Mouse (Mus musculus): ENCODE results near the gene Gm42688. TPM values are rescaled to one million over a fixed set of nuclear protein-coding genes. Genes with fewer than 3 reads are reported as not detected.

The Gm42688 gene
- total RNA-seq (2017), result 2.5 to 5.5 TPM (median 2.6 TPM) in 3 replicates

DNA sequence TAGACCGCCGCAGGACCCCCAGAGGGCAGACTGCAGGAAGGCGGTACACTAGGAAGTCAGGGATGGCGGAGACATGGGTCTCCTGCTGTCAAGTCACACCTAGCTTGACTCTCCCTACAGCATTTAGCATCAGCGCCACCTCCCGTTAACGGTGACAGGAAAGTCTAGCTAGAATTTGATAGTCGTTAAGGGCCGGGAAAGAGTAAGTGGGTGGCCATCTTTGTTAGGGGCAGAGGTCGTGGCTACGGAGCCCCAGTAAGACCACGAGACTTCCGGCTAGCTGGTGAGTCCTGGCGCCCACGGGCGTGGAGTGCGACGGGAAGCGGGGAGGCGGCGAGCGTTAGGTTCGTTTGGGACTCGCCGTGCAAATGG lies at the start of gene Gm42688, which contains the start of gene Ccdc142:
Gene Gm42688 (plus strand): TSS at position 302 of the 372 bp plus-strand sequence.
Gene Ccdc142 (plus strand): TSS at position 286 of the 372 bp plus-strand sequence.
- peak; percentile 95 for ATAC-seq (replicated peaks; ENCODE audit: insufficient number of reproducible peaks, low FRiP score, low TSS enrichment, poor library complexity, severe bottlenecking)

DNA sequence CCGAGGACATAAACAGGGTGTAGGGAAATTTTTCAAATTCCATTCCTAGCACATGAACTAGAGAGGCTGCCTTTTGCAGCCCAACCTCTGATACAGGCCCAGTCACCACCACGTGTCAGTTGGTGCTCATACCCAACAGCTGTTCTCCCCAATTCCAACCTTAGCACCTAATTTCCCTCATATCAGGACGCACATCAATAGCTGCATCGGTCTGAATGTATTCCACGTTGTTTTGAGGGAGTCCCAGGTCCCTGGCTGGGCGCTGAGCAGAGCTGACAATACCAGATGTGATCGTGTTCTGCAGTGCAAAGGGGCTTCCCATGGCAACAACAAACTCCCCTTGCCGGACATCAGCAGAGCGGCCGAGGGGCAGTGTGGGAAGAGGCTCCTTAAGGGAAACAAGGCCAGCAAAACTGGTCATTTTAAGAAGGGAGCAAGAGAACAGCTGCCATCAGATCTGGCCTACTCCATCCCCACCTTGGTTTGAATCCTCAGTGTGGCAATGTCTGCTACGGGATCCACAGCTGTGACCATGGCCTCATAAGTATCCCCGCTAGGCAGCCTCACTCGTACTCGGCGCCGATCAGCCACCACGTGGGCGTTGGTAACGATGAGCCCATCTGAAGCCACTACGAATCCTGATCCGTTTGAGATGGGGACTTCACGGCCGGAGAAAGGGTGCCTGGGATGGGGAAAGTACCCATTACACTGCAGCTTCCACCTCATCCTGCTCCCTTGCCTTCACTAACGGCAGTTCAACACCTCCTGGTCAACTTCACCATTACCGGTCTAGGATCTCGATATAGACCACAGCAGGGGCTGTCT lies 48.1 kb upstream of the Gm42688 start:
- ATAC-seq (replicated peaks; ENCODE audit: insufficient number of reproducible peaks, low FRiP score, low TSS enrichment, poor library complexity, severe bottlenecking), result peak; percentile 15

DNA sequence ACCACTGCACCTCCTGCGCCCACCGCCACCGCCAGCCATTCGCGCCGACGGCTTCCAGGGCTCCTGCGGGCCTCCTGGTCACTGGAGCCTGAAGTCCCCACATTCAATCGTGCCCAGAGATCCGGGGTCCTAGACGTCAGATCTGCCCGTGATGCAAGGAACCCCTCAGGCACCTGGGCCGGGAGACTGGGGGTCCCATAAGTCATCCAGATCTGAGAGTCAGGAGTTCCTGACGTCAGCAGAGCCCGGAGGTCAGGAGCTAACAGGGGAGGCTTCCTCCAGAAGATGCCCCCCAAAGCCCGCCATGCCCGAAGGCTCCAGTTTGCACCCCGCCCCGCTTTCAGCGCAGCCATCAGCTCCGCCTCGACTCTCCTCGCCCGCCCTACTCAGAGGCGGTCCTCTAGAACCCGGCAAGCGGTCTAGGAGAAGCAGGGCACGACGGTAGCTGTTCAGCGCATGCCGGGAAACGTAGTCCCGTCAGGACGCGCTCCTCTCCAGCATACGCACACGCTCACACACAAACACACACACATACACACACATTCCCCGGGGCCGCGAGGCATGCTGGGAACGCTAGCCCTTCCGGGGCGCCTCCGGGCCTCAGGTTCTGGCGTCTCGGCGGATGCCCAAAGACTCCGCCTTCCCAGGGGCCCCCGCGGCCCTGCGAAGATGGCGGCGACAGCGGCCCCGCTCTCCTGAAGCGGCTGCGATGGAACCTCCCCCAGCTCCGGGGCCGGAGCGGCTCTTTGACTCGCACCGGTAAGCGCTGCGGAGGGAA lies 47.2 kb upstream of the Gm42688 start, which contains the start of gene Aup1:
Gene Aup1 (plus strand): TSS at position 448 of the 778 bp plus-strand sequence.
- peak; percentile 93 for ATAC-seq (replicated peaks; ENCODE audit: insufficient number of reproducible peaks, low FRiP score, low TSS enrichment, poor library complexity, severe bottlenecking)

GRCm38 (mm10) chr6:83054871-83055431 lies 46.5 kb upstream of the Gm42688 start, which contains the start of gene Htra2:
Gene Htra2, minus strand, starts transcription at chr6:83055273.
- no peak for ATAC-seq (replicated peaks; ENCODE audit: insufficient number of reproducible peaks, low FRiP score, low TSS enrichment, poor library complexity, severe bottlenecking)

GRCm38 (mm10) chr6:83057790-83058189 lies 43.6 kb upstream of the Gm42688 start, which contains the start of gene Dqx1:
Gene Dqx1, plus strand, starts transcription at chr6:83057844.
- no peak for ATAC-seq (replicated peaks; ENCODE audit: insufficient number of reproducible peaks, low FRiP score, low TSS enrichment, poor library complexity, severe bottlenecking)

DNA sequence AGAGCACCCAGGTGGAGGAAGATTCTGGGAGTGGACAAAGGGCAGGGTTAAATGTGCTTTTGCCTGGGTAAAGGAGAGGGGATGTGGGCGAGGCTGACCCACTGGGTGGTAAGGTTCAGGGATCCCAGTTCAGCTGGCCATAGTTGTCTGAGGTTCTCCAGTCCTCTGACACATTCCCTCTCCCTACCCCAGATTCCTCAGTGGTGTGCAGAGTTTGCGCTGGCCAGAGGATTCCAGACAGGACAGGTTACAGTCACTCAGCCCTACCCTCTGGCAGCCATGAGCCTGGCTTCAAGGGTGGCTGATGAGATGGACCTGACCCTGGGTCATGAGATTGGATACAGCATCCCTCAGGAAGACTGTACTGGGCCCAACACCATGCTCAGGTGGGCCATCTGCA lies 42.7 kb upstream of the Gm42688 start:
- no peak for ATAC-seq (replicated peaks; ENCODE audit: insufficient number of reproducible peaks, low FRiP score, low TSS enrichment, poor library complexity, severe bottlenecking)

DNA sequence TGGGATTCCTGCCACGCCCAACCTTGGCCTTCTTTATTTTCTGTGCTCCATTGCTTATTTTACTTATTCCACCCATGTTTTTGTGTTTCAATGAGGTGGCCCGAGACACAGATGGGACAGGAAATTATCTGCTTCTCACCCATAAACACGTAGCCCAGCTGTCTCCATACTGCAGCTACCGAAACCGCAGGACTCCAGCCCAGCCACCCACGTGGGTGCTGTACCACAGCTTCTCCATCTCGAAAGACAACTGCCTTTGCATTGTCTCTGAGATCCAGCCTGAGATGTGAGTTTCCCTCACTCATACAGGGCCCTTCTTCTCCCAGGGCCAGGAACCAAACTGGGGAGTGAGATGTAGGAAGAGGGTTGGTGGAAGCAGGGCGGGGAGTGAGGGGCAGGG lies 35.4 kb upstream of the Gm42688 start:
- ATAC-seq (replicated peaks; ENCODE audit: insufficient number of reproducible peaks, low FRiP score, low TSS enrichment, poor library complexity, severe bottlenecking), result no peak

GRCm38 (mm10) chr6:83066441-83066840 lies 35.0 kb upstream of the Gm42688 start:
- ATAC-seq (replicated peaks; ENCODE audit: insufficient number of reproducible peaks, low FRiP score, low TSS enrichment, poor library complexity, severe bottlenecking), result no peak

GRCm38 (mm10) chr6:83068221-83068620 lies 33.2 kb upstream of the Gm42688 start:
- no peak for ATAC-seq (replicated peaks; ENCODE audit: insufficient number of reproducible peaks, low FRiP score, low TSS enrichment, poor library complexity, severe bottlenecking)

- no peak for ATAC-seq (replicated peaks; ENCODE audit: insufficient number of reproducible peaks, low FRiP score, low TSS enrichment, poor library complexity, severe bottlenecking)
Observed at GRCm38 (mm10) chr6:83068706-83069487, 32.5 kb upstream of the Gm42688 start.

- ATAC-seq (replicated peaks; ENCODE audit: insufficient number of reproducible peaks, low FRiP score, low TSS enrichment, poor library complexity, severe bottlenecking), result no peak
Observed at GRCm38 (mm10) chr6:83069488-83070246, 31.8 kb upstream of the Gm42688 start.

- no peak for ATAC-seq (replicated peaks; ENCODE audit: insufficient number of reproducible peaks, low FRiP score, low TSS enrichment, poor library complexity, severe bottlenecking)
Observed at GRCm38 (mm10) chr6:83070247-83070310, 31.3 kb upstream of the Gm42688 start, which contains the start of gene Tlx2. Gene Tlx2, minus strand, starts transcription at chr6:83070293.

DNA sequence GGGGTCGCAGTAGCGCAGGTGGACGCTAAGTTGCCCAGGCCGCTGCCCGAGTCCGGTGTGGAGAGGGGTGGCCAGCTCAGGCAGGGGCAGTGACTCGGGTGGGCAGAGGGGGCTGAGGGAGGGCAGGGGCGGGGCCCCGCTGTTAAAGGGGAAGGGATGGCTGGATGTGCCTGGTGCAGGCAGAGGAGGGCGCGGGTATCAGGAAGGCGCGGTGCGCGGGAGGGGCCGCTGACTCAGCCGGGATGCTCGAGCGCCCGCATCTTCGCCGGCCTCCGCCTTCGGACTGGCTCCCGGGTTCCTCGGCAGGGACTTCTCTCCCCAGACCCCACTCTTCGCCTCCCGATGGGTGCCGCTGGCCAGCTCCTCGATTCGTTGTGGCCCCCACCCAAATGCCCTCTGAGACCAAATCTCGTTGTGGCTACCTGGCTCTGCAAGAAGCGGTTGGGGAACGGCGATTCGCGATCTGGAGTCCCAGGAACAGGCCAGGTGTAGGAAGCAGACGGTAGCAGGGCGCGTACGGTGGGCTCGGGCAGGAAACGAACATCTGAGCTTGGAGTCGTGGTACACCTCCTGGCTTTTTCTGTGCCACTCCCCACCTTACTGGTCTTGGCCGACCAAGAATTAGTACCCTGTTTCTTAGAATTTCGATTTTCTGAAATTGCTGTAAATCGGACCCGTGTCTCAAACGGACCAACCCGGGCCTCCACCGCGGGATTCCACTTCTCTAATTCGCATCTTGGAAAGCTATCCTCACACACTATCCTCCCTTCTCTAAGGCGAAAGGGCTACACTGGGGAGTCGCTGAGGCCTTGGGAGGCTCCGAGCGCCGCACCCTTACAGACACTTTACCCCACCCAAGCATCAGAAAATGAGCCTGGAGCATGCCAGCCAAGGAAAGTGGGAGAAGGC lies 30.9 kb upstream of the Gm42688 start:
- ATAC-seq (replicated peaks; ENCODE audit: insufficient number of reproducible peaks, low FRiP score, low TSS enrichment, poor library complexity, severe bottlenecking), result no peak

- ATAC-seq (replicated peaks; ENCODE audit: insufficient number of reproducible peaks, low FRiP score, low TSS enrichment, poor library complexity, severe bottlenecking), result no peak
Observed at GRCm38 (mm10) chr6:83071220-83071619, 30.2 kb upstream of the Gm42688 start.

DNA sequence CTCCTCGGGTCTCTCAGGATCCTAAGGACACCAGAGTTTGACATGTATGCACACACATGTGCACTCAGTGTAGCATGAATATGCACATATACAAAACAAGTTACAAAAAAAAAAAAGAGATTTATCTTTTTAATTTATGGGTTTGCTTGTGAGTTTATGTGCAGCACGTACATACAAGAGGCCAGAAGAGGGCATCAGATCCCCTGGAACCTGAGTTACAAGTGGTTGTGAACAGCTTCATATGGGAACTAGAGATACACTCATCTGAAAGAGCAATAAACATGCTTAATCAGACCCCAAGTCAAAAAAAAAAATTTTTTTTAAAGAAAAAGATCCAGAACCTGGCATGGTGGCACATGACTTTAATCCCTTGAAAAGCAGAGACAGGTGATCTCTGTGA lies 26.4 kb upstream of the Gm42688 start:
- ATAC-seq (replicated peaks; ENCODE audit: insufficient number of reproducible peaks, low FRiP score, low TSS enrichment, poor library complexity, severe bottlenecking), result no peak

GRCm38 (mm10) chr6:83077630-83078323 lies 23.6 kb upstream of the Gm42688 start, which contains the start of gene Pcgf1:
Gene Pcgf1, plus strand, starts transcription at chr6:83077869.
- ATAC-seq (replicated peaks; ENCODE audit: insufficient number of reproducible peaks, low FRiP score, low TSS enrichment, poor library complexity, severe bottlenecking), result no peak

- peak; percentile 95 for ATAC-seq (replicated peaks; ENCODE audit: insufficient number of reproducible peaks, low FRiP score, low TSS enrichment, poor library complexity, severe bottlenecking)
Observed at GRCm38 (mm10) chr6:83078324-83078858, 23.0 kb upstream of the Gm42688 start.
